Comparison of ENCODE assay signal across 25 mouse cellular contexts in genomic region chr5:48448888-48449287, GRCm38 (mm10).
"Had no signal": no experiment of that assay in that cellular context is flagged by ENCODE, and none has a peak within 500 bp of the region (broad histone marks: within the 10 kb centered on the region; RNA-seq: fewer than 3 reads in every experiment).

No protein-coding gene starts in this region.

- H3K4me2 ChIP-seq: heart, embryonic 12.5 days; hindbrain, embryonic 12.5 days; hindbrain, embryonic 14.5 days; intestine, embryonic 15.5 days; limb, embryonic 13.5 days; limb, embryonic 15.5 days; liver, embryonic 12.5 days had no signal

- H3K9me3 ChIP-seq: heart, embryonic 10.5 days; heart, embryonic 12.5 days; hindbrain, embryonic 10.5 days; hindbrain, embryonic 12.5 days; intestine, embryonic 15.5 days; limb, embryonic 13.5 days; limb, embryonic 15.5 days; liver, embryonic 12.5 days had no signal

- ATAC-seq: hindbrain, embryonic 16.5 days; inflammation-experienced regulatory T-cells, adult 6 months; intestine, embryonic 15.5 days; intestine, postnatal 0 days; liver, embryonic 12.5 days had no signal

- H3K27ac ChIP-seq: heart, embryonic 10.5 days; hindbrain, embryonic 10.5 days; hindbrain, embryonic 12.5 days; hindbrain, embryonic 14.5 days; intestine, embryonic 15.5 days; layer of hippocampus, adult 2 months; left cerebral cortex, adult 2 months; limb, embryonic 13.5 days; limb, embryonic 15.5 days; liver, embryonic 12.5 days had no signal

- DNase-seq: gastrocnemius, postnatal 14 days; gastrocnemius, postnatal 36 days; heart, adult 18-20 months; heart, postnatal 10 days; heart, postnatal 4 days; kidney, adult 18-20 months; kidney, adult 8-10 months; kidney, postnatal 10 days; kidney, postnatal 25 days; kidney, postnatal 4 days; left cerebral cortex, postnatal 4 days had no signal

- H3K27me3 ChIP-seq: heart, embryonic 12.5 days; hindbrain, embryonic 12.5 days; intestine, embryonic 15.5 days; limb, embryonic 13.5 days; limb, embryonic 15.5 days; liver, embryonic 12.5 days had no signal

- H3K36me3 ChIP-seq: heart, embryonic 10.5 days; heart, embryonic 12.5 days; hindbrain, embryonic 10.5 days; hindbrain, embryonic 12.5 days; intestine, embryonic 15.5 days; limb, embryonic 13.5 days; limb, embryonic 15.5 days; liver, embryonic 12.5 days had no signal

- H3K4me3 ChIP-seq: heart, embryonic 10.5 days; heart, embryonic 12.5 days; hindbrain, embryonic 10.5 days; hindbrain, embryonic 12.5 days; intestine, embryonic 15.5 days; layer of hippocampus, adult 2 months; left cerebral cortex, adult 2 months; limb, embryonic 13.5 days; limb, embryonic 15.5 days; liver, embryonic 12.5 days had no signal

- H3K4me1 ChIP-seq: heart, embryonic 10.5 days; heart, embryonic 12.5 days; hindbrain, embryonic 10.5 days; hindbrain, embryonic 12.5 days; intestine, embryonic 15.5 days; limb, embryonic 13.5 days; limb, embryonic 15.5 days; liver, embryonic 12.5 days had no signal

- H3K9ac ChIP-seq: heart, embryonic 12.5 days; hindbrain, embryonic 12.5 days; hindbrain, embryonic 14.5 days; intestine, embryonic 15.5 days; limb, embryonic 13.5 days; limb, embryonic 15.5 days; liver, embryonic 12.5 days had no signal
